Comparison of ENCODE assay signal across 33 mouse cellular contexts in the genomic region with DNA sequence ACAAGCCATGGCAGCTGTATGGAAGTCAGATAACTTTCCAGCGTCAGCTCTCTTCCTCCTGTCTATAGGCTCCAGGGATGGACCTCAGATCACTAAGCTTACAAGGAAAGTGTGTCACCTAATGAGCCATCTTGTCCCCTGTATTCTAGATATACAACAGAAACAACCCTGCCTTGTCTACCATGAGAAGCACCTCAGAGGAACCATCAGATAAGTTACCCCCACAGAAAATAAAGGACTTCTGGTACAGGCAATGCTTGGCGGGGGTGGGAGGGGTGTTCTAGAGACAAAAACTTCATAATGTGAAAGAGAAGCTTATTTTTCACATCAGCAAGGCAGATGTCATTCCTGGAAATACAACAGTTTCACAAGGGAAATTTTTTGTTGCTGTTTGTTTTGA. TPM values are rescaled to one million over a fixed set of nuclear protein-coding genes. Genes with fewer than 3 reads are reported as not detected.
"Had no signal": no experiment of that assay in that cellular context is flagged by ENCODE, and none has a peak within 500 bp of the region (broad histone marks: within the 10 kb centered on the region; RNA-seq: fewer than 3 reads in every experiment).

No protein-coding gene starts in this region.

- H3K27me3 ChIP-seq: limb, embryonic 12.5 days; limb, embryonic 13.5 days; limb, embryonic 15.5 days; liver, embryonic 12.5 days; liver, embryonic 13.5 days; liver, embryonic 15.5 days; lung, embryonic 15.5 days; midbrain, embryonic 12.5 days; midbrain, embryonic 13.5 days; midbrain, embryonic 15.5 days; neural tube, embryonic 12.5 days had no signal

- H3K9me3 ChIP-seq: limb, embryonic 10.5 days; limb, embryonic 12.5 days; limb, embryonic 13.5 days; limb, embryonic 15.5 days; liver, embryonic 12.5 days; liver, embryonic 13.5 days; liver, embryonic 15.5 days; lung, embryonic 15.5 days; megakaryocyte, embryonic 14.5 days; midbrain, embryonic 10.5 days; midbrain, embryonic 12.5 days; midbrain, embryonic 13.5 days; midbrain, embryonic 15.5 days; neural tube, embryonic 12.5 days had no signal

- H3K4me1 ChIP-seq: limb, embryonic 10.5 days; lung, embryonic 15.5 days; midbrain, embryonic 10.5 days; midbrain, embryonic 12.5 days; midbrain, embryonic 13.5 days; midbrain, embryonic 15.5 days; neural tube, embryonic 12.5 days had no signal

- H3K9ac ChIP-seq: limb, embryonic 12.5 days; limb, embryonic 13.5 days; limb, embryonic 15.5 days; liver, embryonic 12.5 days; liver, embryonic 13.5 days; liver, embryonic 14.5 days; liver, embryonic 15.5 days; liver, postnatal 0 days; lung, embryonic 14.5 days; lung, embryonic 15.5 days; midbrain, embryonic 12.5 days; midbrain, embryonic 13.5 days; midbrain, embryonic 15.5 days; neural tube, embryonic 12.5 days had no signal

- H3K4me3 ChIP-seq: limb, embryonic 10.5 days; limb, embryonic 12.5 days; limb, embryonic 13.5 days; limb, embryonic 15.5 days; liver, embryonic 12.5 days; liver, embryonic 13.5 days; liver, embryonic 15.5 days; lung, embryonic 15.5 days; megakaryocyte, embryonic 14.5 days; midbrain, embryonic 10.5 days; midbrain, embryonic 12.5 days; midbrain, embryonic 13.5 days; midbrain, embryonic 15.5 days; myocyte; neural tube, embryonic 12.5 days had no signal

- H3K36me3 ChIP-seq: limb, embryonic 10.5 days; limb, embryonic 12.5 days; limb, embryonic 13.5 days; limb, embryonic 15.5 days; liver, embryonic 12.5 days; liver, embryonic 13.5 days; liver, embryonic 15.5 days; lung, embryonic 15.5 days; midbrain, embryonic 10.5 days; midbrain, embryonic 12.5 days; midbrain, embryonic 13.5 days; midbrain, embryonic 15.5 days; neural tube, embryonic 12.5 days had no signal

- H3K27ac ChIP-seq: limb, embryonic 10.5 days; limb, embryonic 12.5 days; limb, embryonic 13.5 days; limb, embryonic 15.5 days; liver, embryonic 12.5 days; liver, embryonic 13.5 days; liver, embryonic 14.5 days; liver, embryonic 15.5 days; lung, embryonic 15.5 days; macrophage; midbrain, embryonic 10.5 days; midbrain, embryonic 12.5 days; midbrain, embryonic 13.5 days; midbrain, embryonic 15.5 days; neural tube, embryonic 12.5 days had no signal

- DNase-seq: left cerebral cortex, postnatal 4 days; liver; liver, embryonic 13.5 days; liver, postnatal 0 days; lung, adult 18-20 months; lung, adult 2 months; lung, embryonic 14.5 days; lung, postnatal 10 days; lung, postnatal 14 days; lung, postnatal 36 days; lung, postnatal 4 days; midbrain, embryonic 14.5 days had no signal

RNA-seq across cellular contexts. Expression of a gene that starts 29.8 kb away (rescaled TPM):
- total RNA-seq: left cerebral cortex, postnatal 10 days; left cerebral cortex, postnatal 14 days; left cerebral cortex, postnatal 25 days; left cerebral cortex, postnatal 4 days; midbrain, postnatal 0 days had no signal
- polyA plus RNA-seq: myocyte had no signal

RNA-seq across cellular contexts. Expression of a gene that starts 47.1 kb away (rescaled TPM):
- total RNA-seq: monocyte, adult 5-6 weeks had no signal
